Mouse (Mus musculus) cerebellum, adult 9-11 months (tissue): ENCODE results near the gene 4922502D21Rik.

Experiments
- DNase-seq: peaks from one replicate; pipeline ENCODE4 v3.0.0; 2022

4922502D21Rik gene

DNA sequence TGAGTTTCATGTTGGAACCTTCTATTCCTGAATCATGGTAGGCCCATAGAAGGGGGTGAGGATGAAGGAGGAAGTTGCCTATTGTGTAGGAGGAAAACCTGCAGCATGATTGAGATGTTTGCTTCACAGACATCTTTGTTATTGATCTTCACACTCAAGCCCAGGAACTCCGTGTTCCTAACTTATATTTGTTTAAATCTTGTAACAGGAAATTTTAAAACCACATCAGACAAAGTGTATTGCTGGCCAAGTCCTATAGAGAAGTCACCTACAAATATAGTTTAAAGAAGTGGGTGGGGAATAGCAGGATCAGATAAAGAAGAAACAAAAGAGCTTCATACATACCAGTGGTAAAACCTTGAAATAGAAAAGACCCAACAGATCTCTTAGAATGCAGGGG, 27.4 kb downstream of the 4922502D21Rik start:
- DNase-seq, result no peak

DNA sequence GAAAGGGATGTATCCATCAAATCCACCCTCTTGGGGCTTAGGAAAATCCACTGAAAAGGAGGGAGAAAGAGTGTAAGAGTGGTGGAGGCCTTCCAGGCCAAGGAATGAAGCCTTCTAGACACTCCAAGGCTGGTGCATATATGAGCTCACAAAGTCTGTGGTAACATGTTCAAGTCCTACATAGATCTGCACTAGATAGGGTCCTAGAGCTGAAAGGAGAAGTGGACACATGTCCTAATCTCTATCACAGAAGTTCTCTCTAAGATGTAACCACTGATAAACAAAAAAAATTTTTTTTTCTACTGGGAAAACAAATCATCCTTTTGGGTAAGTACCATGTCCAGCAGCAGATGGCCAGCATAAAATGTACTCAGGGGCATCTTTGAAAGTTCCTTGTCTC, 42.9 kb downstream of the 4922502D21Rik start:
- DNase-seq, result no peak

DNA sequence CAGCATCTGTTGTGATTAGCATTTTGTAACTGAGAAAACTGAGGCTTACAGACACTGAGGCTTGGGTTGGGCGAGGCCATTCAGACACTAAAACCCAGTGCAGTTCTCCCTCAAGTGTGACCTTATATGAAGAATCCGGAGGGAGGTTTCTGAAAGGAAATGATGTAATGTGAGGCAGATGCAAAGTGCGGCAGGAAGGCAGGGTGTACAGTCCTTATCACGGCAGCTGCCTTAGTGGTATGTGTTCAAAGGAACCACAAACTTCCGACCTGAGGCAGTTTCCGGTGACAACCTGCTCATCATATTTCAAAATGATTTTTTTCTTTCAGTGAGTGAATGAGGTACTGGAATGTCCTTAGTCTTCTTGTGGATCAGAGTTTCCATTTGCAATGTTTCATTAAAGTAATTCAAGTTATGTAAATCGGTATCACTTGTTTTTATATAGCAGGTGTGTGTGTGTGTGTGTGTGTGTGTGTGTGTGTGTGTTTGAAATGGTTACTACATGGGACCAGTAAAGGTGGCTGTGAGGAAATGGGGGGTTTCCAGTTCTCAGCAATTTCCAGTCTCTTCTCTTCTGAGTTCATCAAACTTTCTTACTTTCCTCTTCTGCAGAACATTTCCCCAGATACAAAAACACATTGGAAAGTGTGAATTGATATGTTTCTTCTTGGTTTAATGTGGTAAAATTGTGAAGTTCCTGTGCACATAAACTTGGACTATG, 47.1 kb downstream of the 4922502D21Rik start:
- no peak for DNase-seq

DNA sequence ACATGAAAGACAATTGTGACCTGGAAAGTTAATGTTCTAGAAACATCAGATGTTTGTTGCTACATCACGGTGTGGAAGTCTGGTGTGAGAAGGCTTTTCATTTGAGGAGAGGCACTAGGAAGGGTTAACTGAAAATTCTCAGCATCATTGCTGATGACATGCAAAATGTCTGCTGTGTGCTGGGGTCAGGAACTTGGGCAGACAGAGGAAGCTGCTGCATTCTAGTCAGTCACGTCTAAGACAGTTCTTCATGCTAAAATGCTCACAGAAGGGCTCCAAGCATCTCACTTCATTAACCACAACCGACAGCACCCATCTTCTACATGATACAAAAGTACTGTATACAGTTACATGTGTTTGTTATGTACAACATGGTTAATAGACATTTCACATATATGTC, 48.3 kb downstream of the 4922502D21Rik start:
- DNase-seq, result no peak

DNA sequence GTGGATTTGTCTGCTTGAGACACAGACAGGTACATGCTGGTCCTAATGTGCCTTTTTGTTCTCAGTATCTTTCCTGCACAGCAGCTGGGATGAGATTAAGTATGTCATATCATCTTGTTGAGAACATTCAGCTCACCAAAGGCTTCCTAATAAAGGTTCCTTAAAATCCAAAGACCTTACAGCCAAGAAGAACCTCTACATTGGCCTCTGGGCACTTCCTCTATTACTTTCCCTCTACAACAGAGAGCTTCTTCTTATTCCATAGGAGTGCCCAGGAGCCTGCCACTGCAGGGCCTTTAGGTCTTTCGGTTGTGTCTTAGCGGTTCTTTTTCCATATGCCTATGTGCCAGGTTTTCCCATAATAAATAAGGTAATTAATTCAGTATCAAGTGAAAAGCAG, 55.1 kb downstream of the 4922502D21Rik start:
- no peak for DNase-seq

DNA sequence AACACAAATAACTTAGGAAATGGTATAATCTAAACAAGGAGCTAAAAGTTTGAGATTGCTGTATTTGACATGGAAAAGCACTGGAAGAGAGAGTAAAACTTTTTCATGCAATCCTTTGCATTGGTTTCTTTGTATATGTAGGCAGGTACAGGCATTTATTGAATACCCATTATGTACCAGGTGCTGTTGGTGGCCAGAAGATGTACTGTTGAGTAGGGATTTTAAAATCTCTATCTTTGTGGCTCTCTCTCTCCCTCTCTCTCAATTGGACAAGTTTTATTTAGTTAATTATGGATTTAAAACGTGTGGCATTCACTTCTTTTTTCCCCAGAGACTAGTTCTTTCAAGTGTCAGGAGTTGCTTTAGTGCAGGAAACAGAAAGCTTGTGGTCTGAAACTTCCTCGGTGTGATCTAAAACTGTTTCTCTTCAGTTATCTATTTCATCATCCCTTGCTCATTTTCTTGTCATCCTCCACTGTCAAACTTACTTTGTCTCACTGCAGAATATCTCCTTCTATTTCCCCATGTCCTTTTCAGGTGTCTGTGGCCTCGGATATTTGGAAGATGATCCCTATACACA, 55.9 kb downstream of the 4922502D21Rik start:
- no peak for DNase-seq

DNA sequence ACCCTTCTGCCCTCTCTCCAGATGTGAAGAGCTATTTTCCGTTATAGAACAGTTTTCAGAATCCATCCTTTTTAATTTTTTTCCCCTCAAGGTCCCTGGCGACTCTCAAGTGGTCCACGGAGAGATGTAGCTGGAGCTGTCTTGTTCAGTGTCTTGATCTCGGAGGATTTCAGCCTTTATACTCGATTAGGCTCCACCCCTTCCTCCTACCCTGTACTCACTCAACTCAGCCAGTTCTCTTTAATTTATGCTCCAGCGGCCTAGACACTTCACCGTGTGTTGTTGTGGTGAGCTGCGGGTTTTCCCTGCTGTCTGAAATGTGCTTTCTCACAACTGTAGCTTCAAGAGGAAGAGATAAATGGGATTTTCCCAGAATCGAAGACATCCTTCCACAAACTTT, 56.4 kb downstream of the 4922502D21Rik start, which contains the start of gene Cd69:
Cd69 (minus strand) TSS at position 217 of the 400 bp plus-strand sequence.
- no peak for DNase-seq

DNA sequence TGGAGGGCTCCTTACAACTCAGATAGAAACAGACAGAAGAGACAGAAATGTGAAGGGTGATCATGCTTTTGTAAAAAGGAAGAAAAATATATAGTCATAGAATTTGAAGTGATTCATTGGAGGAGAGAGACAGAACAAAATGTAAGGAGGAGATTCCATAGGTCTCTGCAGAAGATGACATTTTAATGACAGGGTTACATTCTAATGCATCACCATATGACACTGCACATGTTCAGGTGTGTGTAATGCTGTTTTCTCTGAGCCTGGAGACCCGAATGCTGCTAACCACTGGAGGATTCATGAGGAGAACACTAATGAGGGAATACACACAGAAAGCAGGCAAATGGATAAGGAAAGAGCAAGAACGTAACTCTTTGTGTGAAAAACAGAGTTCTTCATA, 57.1 kb downstream of the 4922502D21Rik start:
- DNase-seq, result no peak

DNA sequence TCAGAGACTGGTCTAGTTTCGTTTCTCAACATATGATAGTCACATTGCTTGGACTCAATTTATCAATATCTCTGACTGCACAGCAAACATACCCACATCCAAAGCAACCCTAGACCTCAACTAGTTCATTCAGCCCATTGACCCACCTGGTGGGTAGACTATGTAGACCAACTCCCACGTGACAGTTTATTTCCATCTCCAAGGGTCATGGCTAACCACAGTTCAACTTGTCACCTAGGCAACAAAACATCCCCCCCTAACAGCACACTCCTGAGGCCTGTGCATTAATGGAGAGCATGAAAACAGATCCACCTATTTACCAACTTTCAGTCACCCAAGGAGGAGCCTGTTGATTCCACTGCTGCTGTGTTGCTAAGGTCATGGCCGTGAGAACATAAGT, 57.9 kb downstream of the 4922502D21Rik start:
- no peak for DNase-seq
